Mouse (Mus musculus) embryonic facial prominence, embryonic 10.5 days (tissue): ENCODE measurements at regions not wholly inside any gene's neighbourhood (a gene's known extent, or its start where the extent isn't known, plus 50 kb on each side); places are given as distances from the start of the nearest gene placed in this dataset.

ENCODE experiments used
- DNase-seq: peaks from one replicate; pipeline ENCODE4 v3.0.0-alpha.2; 2017; ENCODE audit warnings: low spot score
- H3K27ac ChIP-seq: fragments of 300-500 bp; sonication (generic); replicated peaks from 2 replicates; pipeline ENCODE4 v1.5.1; 2016; ENCODE audit warnings: mild to moderate bottlenecking
- H3K27me3 ChIP-seq: fragments of 300-500 bp; sonication (generic); replicated peaks from 2 replicates; pipeline ENCODE4 v1.6.1; 2016; ENCODE audit warnings: low read depth, mild to moderate bottlenecking; ENCODE audit not compliant: poor library complexity, severe bottlenecking
- H3K36me3 ChIP-seq: fragments of 300-500 bp; sonication (generic); replicated peaks from 2 replicates; pipeline ENCODE4 v1.6.1; 2016; ENCODE audit warnings: mild to moderate bottlenecking, moderate library complexity
- H3K4me1 ChIP-seq: fragments of 300-500 bp; sonication (generic); 2 replicates; pipeline ENCODE4 v1.6.1; 2016
- H3K4me3 ChIP-seq: fragments of 300-500 bp; sonication (generic); 2 replicates; pipeline ENCODE4 v1.5.1; 2016; ENCODE audit warnings: mild to moderate bottlenecking, moderate library complexity
- H3K9me3 ChIP-seq: fragments of 300-500 bp; sonication (generic); 2 replicates; pipeline ENCODE4 v1.6.1; 2016; ENCODE audit warnings: mild to moderate bottlenecking
- WGBS: fragments of 180-500 bp; shearing (Covaris S2); methylation state at CpG from one replicate; pipeline ENCODE4 v1.1.7; 2016; 5-methylcytosine and 5-hydroxymethylcytosine counted together

- no peaks in the 10 kb centered on the region for H3K36me3 ChIP-seq
- no peak overlapping the region for H3K4me3 ChIP-seq
- H3K27me3 ChIP-seq: no peaks in the 10 kb centered on the region
- WGBS: 78% methylated on average over 2 of the region's 2 CpGs
- no peaks in the 10 kb centered on the region for H3K9me3 ChIP-seq
- H3K27ac ChIP-seq: no peak overlapping the region
- DNase-seq: no peak
- peaks cover 13% of the 10 kb centered on the region for H3K4me1 ChIP-seq
Measured at GRCm38 (mm10) chr15:36931460-36931859, 76.1 kb downstream of the Zfp706 start.

- Histone ChIP-seq H3K27ac (no peak overlapping the region), H3K4me3 (no peak overlapping the region), H3K27me3 (no peaks in the 10 kb centered on the region), H3K9me3 (no peaks in the 10 kb centered on the region), H3K4me1 (peaks cover 10% of the 10 kb centered on the region), H3K36me3 (no peaks in the 10 kb centered on the region)
- no peak for DNase-seq
- WGBS: 78% methylated on average over 6 of the region's 6 CpGs
Measured at GRCm38 (mm10) chr15:36930433-36930832, 77.1 kb downstream of the Zfp706 start.

GRCm38 (mm10) chr15:36929786-36930185 is 77.8 kb downstream of the Zfp706 start:
- H3K36me3 ChIP-seq: no peaks in the 10 kb centered on the region
- 60% methylated on average over 2 of the region's 2 CpGs for WGBS
- H3K4me1 ChIP-seq: 0 out of 2 replicates have a peak, but pooled peaks cover 4% of the 10 kb centered on the region
- no peak overlapping the region for H3K27ac ChIP-seq
- H3K27me3 ChIP-seq: no peaks in the 10 kb centered on the region
- DNase-seq: no peak
- no peak overlapping the region for H3K4me3 ChIP-seq
- H3K9me3 ChIP-seq: no peaks in the 10 kb centered on the region

DNA sequence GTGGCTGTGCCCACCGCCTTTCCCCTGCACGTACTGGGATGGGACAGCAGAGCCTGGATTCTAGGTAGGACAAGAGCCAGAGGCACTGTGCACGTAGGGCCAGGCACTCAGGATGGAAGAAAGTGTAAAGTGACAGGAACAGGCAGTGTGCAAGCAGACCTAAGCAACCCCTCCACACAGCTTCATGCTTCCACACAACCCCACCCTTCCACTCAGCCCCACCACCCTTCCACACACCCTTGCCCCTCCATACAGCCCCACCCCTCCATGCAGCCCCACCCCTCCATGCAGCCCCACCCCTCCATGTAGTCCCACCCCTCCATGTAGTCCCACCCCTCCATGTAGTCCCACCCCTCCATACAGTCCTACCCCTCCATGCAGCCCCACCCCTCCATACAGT is 78.5 kb downstream of the Zfp706 start:
- H3K9me3 ChIP-seq: no peaks in the 10 kb centered on the region
- H3K4me1 ChIP-seq: 0 out of 2 replicates have a peak, but pooled peaks cover 4% of the 10 kb centered on the region
- H3K27ac ChIP-seq: no peak overlapping the region
- 85% methylated on average over 3 of the region's 3 CpGs for WGBS
- no peak overlapping the region for H3K4me3 ChIP-seq
- DNase-seq: no peak
- no peaks in the 10 kb centered on the region for H3K27me3 ChIP-seq
- H3K36me3 ChIP-seq: no peaks in the 10 kb centered on the region

- 96% methylated on average over 4 of the region's 4 CpGs for WGBS
- no peak for DNase-seq
Measured at GRCm38 (mm10) chr15:36928678-36929077, 78.9 kb downstream of the Zfp706 start.

DNA sequence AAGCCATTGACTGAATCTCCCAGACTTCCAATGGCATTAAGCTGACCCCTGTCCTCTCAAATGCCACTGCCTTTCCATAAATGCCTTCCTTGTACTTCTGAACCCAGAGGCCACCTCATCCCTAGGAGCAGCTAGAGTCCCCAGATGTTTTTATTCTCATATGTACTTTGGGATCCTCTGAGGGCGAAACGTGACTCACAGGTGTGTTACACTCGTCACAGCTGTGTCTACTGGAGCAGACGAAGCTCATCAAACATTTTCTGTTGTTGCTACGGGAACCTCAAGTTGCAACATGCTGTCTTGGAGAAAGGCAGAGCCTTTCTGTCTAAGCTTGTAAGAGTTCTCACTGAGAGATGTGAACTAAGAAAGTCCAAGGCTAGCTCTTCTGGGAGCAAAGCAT is 80.1 kb downstream of the Zfp706 start:
- Histone ChIP-seq H3K4me3 (no peak overlapping the region), H3K4me1 (0 out of 2 replicates have a peak, but pooled peaks cover 4% of the 10 kb centered on the region), H3K36me3 (no peaks in the 10 kb centered on the region), H3K27me3 (no peaks in the 10 kb centered on the region), H3K9me3 (no peaks in the 10 kb centered on the region), H3K27ac (no peak overlapping the region)
- WGBS: 78% methylated on average over 5 of the region's 5 CpGs
- no peak for DNase-seq

More at GRCm38 (mm10) chr15:36928678-36929077, 78.9 kb downstream of the Zfp706 start:
- H3K36me3 ChIP-seq: no peaks in the 10 kb centered on the region
- no peaks in the 10 kb centered on the region for H3K27me3 ChIP-seq
- 0 out of 2 replicates have a peak, but pooled peaks cover 4% of the 10 kb centered on the region for H3K4me1 ChIP-seq
- no peaks in the 10 kb centered on the region for H3K9me3 ChIP-seq
- no peak overlapping the region for H3K4me3 ChIP-seq
- no peak overlapping the region for H3K27ac ChIP-seq

DNA sequence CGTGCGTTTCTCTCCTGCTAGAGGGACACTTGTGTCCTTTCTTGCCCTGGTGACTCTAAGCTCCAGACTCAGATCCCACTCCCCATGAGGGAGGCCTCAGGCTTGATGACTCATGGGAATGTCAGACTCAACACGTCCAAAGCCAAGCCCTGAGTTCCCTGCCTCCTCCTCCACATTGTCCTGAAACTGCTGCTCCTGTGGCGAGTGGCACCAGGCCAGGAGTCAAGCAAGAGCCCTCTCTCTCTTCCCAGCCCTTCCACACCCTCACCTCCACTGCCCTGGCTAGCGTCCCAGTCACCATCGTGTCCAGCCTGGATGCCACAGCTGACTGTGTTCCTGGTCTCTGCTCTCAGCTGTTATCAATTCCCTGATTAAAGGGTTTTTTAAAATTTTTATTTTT is 83.4 kb downstream of the Zfp706 start:
- 83% methylated on average over 6 of the region's 6 CpGs for WGBS
- Histone ChIP-seq H3K36me3 (no peaks in the 10 kb centered on the region), H3K4me1 (peaks cover 10% of the 10 kb centered on the region), H3K4me3 (no peak overlapping the region), H3K27ac (no peak overlapping the region), H3K27me3 (no peaks in the 10 kb centered on the region), H3K9me3 (no peaks in the 10 kb centered on the region)
- DNase-seq: no peak

GRCm38 (mm10) chr15:36921384-36921783 is 86.2 kb downstream of the Zfp706 start:
- 56% methylated on average over 3 of the region's 3 CpGs for WGBS
- 0 out of 2 replicates have a peak overlapping the region, but pooled peaks have one; percentile 40 for H3K27ac ChIP-seq

DNA sequence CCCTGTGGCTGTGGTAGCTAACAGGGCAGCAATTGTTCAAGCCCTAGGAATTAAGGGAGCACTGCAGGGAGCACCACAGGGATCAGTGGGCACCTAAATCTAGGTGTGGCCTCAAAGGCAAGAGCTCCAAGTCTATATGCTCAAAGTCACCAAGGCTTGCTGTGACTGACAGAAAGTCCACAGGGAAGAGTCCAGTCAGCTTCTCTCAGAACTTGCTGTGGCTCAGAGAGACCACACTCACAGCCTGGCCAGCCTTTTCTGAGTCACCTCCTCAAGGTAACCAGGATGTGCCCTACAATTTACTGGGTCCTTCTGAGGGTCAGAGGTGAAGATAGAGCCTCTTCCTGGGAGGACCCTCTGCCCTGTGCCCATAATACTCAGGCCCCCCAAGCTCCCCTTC is 86.7 kb downstream of the Zfp706 start:
- DNase-seq: no peak
- H3K4me1 ChIP-seq: peaks cover 15% of the 10 kb centered on the region
- no peaks in the 10 kb centered on the region for H3K27me3 ChIP-seq
- no peaks in the 10 kb centered on the region for H3K36me3 ChIP-seq
- H3K9me3 ChIP-seq: no peaks in the 10 kb centered on the region
- H3K27ac ChIP-seq: no peak overlapping the region
- H3K4me3 ChIP-seq: no peak overlapping the region

More at GRCm38 (mm10) chr15:36921384-36921783, 86.2 kb downstream of the Zfp706 start:
- no peaks in the 10 kb centered on the region for H3K36me3 ChIP-seq
- H3K4me1 ChIP-seq: peaks cover 15% of the 10 kb centered on the region
- H3K9me3 ChIP-seq: no peaks in the 10 kb centered on the region
- H3K27me3 ChIP-seq: no peaks in the 10 kb centered on the region
- no peak overlapping the region for H3K4me3 ChIP-seq
- no peak for DNase-seq

DNA sequence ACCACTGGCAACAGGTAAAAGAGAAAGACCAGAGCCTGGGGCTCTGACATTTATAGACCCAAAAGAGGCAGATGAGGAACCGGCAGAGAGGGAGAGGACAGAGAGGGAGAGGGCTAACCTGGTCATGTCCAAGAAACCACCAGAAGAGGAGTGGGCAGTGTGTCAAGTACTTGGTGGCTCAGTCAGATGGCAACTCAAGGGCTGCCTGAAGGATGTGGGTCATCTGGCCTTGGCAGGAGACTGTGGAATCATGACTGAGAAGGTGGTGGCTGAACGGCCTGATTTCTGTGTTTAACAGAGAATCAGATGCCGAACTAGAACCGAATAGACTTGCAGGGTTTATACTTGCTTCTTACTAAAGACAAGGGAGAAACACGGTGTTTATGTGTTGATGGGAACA is 87.9 kb downstream of the Zfp706 start:
- Histone ChIP-seq H3K36me3 (no peaks in the 10 kb centered on the region), H3K4me3 (no peak overlapping the region), H3K4me1 (peaks cover 15% of the 10 kb centered on the region), H3K27ac (no peak overlapping the region), H3K27me3 (no peaks in the 10 kb centered on the region), H3K9me3 (no peaks in the 10 kb centered on the region)
- WGBS: 92% methylated on average over 5 of the region's 5 CpGs
- no peak for DNase-seq

GRCm38 (mm10) chr15:36919209-36919608 is 88.4 kb downstream of the Zfp706 start:
- WGBS: 90% methylated on average over 4 of the region's 4 CpGs
- no peak overlapping the region for H3K27ac ChIP-seq
- no peaks in the 10 kb centered on the region for H3K9me3 ChIP-seq
- H3K4me1 ChIP-seq: peaks cover 15% of the 10 kb centered on the region
- no peak for DNase-seq
- no peak overlapping the region for H3K4me3 ChIP-seq
- H3K36me3 ChIP-seq: no peaks in the 10 kb centered on the region
- no peaks in the 10 kb centered on the region for H3K27me3 ChIP-seq

- Histone ChIP-seq H3K9me3 (no peaks in the 10 kb centered on the region), H3K27ac (no peak overlapping the region), H3K27me3 (no peaks in the 10 kb centered on the region), H3K4me1 (peaks cover 18% of the 10 kb centered on the region), H3K4me3 (no peak overlapping the region), H3K36me3 (no peaks in the 10 kb centered on the region)
- no peak for DNase-seq
- 82% methylated on average over 4 of the region's 4 CpGs for WGBS
Measured at GRCm38 (mm10) chr15:36916998-36917397, 90.6 kb downstream of the Zfp706 start.

DNA sequence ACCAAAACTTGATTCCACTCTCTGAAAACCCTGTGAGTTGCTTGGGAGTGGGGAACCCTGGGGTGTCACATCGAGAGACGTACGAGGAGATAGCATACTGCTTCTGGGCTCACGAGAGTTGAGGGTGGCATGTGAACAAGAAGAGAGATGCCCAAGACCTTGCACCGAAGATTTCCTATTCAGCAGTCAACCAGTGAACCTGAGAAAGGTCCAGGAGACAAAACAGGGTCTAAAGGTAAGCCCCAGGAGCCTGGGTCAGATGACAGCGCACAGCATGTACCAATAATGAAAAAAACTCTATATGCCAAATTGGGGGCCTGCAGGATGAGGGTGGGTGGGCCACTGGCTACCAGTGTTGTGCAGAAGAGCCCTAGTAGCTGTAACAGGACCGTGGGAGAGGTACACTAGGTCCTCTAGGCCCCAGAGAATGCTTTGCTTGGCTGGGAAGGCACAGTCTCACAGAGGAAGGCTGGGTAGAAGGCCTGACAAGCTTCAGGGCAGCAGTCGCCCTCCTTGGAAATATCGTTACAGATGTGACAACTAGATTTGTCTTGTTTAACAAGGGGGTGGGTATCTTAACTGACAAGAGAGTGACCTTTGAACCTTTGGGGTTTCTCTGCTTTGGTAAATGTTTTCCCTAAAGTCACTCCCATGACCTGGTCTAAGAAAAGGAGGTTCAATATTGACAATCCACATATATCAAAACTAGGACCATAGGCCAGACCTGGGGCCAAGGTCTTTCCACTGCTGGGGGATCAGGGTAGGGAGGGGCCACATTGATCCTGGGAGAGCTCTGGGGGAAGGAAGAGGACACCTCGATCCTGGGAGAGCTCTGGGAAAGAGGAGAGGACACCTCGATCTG is 93.1 kb downstream of the Zfp706 start:
- Histone ChIP-seq H3K4me3 (no peak overlapping the region), H3K9me3 (no peaks in the 10 kb centered on the region), H3K4me1 (peaks cover 25% of the 10 kb centered on the region), H3K27me3 (no peaks in the 10 kb centered on the region), H3K27ac (no peak overlapping the region), H3K36me3 (no peaks in the 10 kb centered on the region)
- WGBS: 87% methylated on average over 11 of the region's 11 CpGs
- no peak for DNase-seq
